Mouse (Mus musculus): ENCODE measurements around the gene Zfp622.
"Not testable (repeated sequence)": the region's sequence is repeated elsewhere in the genome, so short reads cannot be mapped to it uniquely, and the experiment has no call there.

The Zfp622 gene

GRCm38 (mm10) chr15:25956422-25957117, 27.6 kb upstream of the Zfp622 start:
- CTCF ChIA-PET, result interaction anchor here in 1 of 4 experiments (0.9 kb wide), 1 partner anchor 151 kb away, joined by 3 read pairs; no protein-coding TSS in a partner anchor
- POLR2A ChIA-PET, result no interaction called here

- ChIA-PET POLR2A (no interaction called here), CTCF (interaction anchor here in 1 of 4 experiments (1.7 kb wide), 1 partner anchor 152 kb away, joined by 4 read pairs; no protein-coding TSS in a partner anchor)
Measured at GRCm38 (mm10) chr15:25957651-25958050, 26.5 kb upstream of the Zfp622 start.

- POLR2A ChIA-PET, result interaction anchor here in 2 of 4 experiments (0.5 to 1.3 kb wide), 2 partner anchors 154 to 157 kb away, joined by 3 to 4 read pairs; no protein-coding TSS in a partner anchor
- CTCF ChIA-PET, result interaction anchor here (0.5 to 1.8 kb wide), 10 partner anchors 16 to 1540 kb away, joined by 3 to 13 read pairs (median 4); no protein-coding TSS in a partner anchor
Measured at GRCm38 (mm10) chr15:25959375-25959774, 24.8 kb upstream of the Zfp622 start.

GRCm38 (mm10) chr15:25960231-25960630, 23.9 kb upstream of the Zfp622 start:
- ChIA-PET CTCF (interaction anchor here in 2 of 4 experiments (0.6 to 1.8 kb wide), 6 partner anchors 17 to 224 kb away, joined by 3 to 13 read pairs (median 8); no protein-coding TSS in a partner anchor), POLR2A (interaction anchor here in 1 of 4 experiments (1.3 kb wide), 1 partner anchor 157 kb away, joined by 3 read pairs; no protein-coding TSS in a partner anchor)

GRCm38 (mm10) chr15:25966220-25966774, 17.9 kb upstream of the Zfp622 start:
- CTCF ChIA-PET, result no interaction called here

GRCm38 (mm10) chr15:25971596-25971995, 12.6 kb upstream of the Zfp622 start:
- ChIA-PET CTCF (no interaction called here), POLR2A (interaction anchor here in 3 of 4 experiments (0.7 to 2.1 kb wide), 3 partner anchors 13 to 480 kb away, joined by 3 to 10 read pairs (median 3); partner anchors contain the start of gene Zfp622 (in 1 of the 3))

More at GRCm38 (mm10) chr15:25966220-25966774, 17.9 kb upstream of the Zfp622 start:
- POLR2A ChIA-PET, result no interaction called here

- ChIA-PET CTCF (interaction anchor here in 1 of 4 experiments (0.7 kb wide), 1 partner anchor 1353 kb away, joined by 3 read pairs; no protein-coding TSS in a partner anchor), POLR2A (interaction anchor here in 1 of 4 experiments (2.1 kb wide), 1 partner anchor 11 kb away, joined by 10 read pairs; the partner anchor contains the start of gene Zfp622)
Measured at GRCm38 (mm10) chr15:25972758-25973157, 11.4 kb upstream of the Zfp622 start.

- ChIA-PET POLR2A (no interaction called here), CTCF (no interaction called here)
Measured at GRCm38 (mm10) chr15:25974352-25974751, 9.8 kb upstream of the Zfp622 start.

- POLR2A ChIA-PET, result interaction anchor here in 3 of 4 experiments (0.7 to 1.7 kb wide), 5 partner anchors 9 to 134 kb away, joined by 3 to 5 read pairs (median 4); partner anchors contain the start of gene Zfp622 (in 2 of the 3)
- CTCF ChIA-PET, result no interaction called here
Measured at GRCm38 (mm10) chr15:25975810-25976209, 8.4 kb upstream of the Zfp622 start.

GRCm38 (mm10) chr15:25983614-25984013, 552 bp upstream of the Zfp622 start:
- CTCF ChIA-PET, result interaction anchor here in 3 of 4 experiments (1.2 to 1.5 kb wide), 4 partner anchors 10 to 178 kb away, joined by 4 to 10 read pairs (median 8); no protein-coding TSS in a partner anchor
- POLR2A ChIA-PET, result interaction anchor here (0.7 to 5.1 kb wide), 41 partner anchors 7 to 609 kb away, joined by 3 to 66 read pairs (median 5); partner anchors contain the start of genes Myo10 (in 2 of the 4), Basp1 (in 1 of the 4) and Retreg1 (in 1 of the 4)

- ChIA-PET CTCF (interaction anchor here (0.6 to 1.5 kb wide), 8 partner anchors 8 to 1838 kb away, joined by 3 to 10 read pairs (median 4); no protein-coding TSS in a partner anchor), POLR2A (interaction anchor here in 3 of 4 experiments (0.8 to 5.1 kb wide), 42 partner anchors 8 to 571 kb away, joined by 3 to 66 read pairs (median 5); partner anchors contain the start of genes Myo10 (in 3 of the 3), Basp1 (in 1 of the 3) and Retreg1 (in 1 of the 3))
Measured at GRCm38 (mm10) chr15:25984734-25985492, 747 bp downstream of the Zfp622 start.

GRCm38 (mm10) chr15:25992992-25993727, 9.0 kb downstream of the Zfp622 start:
- ChIA-PET CTCF (interaction anchor here (0.5 to 2.1 kb wide), 11 partner anchors 9 to 313 kb away, joined by 3 to 10 read pairs (median 4); partner anchors contain the start of gene Zfp622 (in 3 of the 4)), POLR2A (interaction anchor here in 3 of 4 experiments (1.0 to 8.6 kb wide), 4 partner anchors 8 to 60 kb away, joined by 3 to 66 read pairs (median 10); partner anchors contain the start of gene Zfp622 (in 3 of the 3))

GRCm38 (mm10) chr15:25995521-25995920, 11.4 kb downstream of the Zfp622 start:
- ChIA-PET CTCF (interaction anchor here in 2 of 4 experiments (0.5 to 1.2 kb wide), 2 partner anchors 190 to 345 kb away, joined by 3 to 7 read pairs; no protein-coding TSS in a partner anchor), POLR2A (interaction anchor here in 3 of 4 experiments (0.8 to 8.6 kb wide), 3 partner anchors 10 to 12 kb away, joined by 4 to 66 read pairs (median 17); partner anchors contain the start of gene Zfp622 (in 3 of the 3))

GRCm38 (mm10) chr15:25999545-25999944, 15.4 kb downstream of the Zfp622 start:
- POLR2A ChIA-PET, result interaction anchor here in 2 of 4 experiments (0.6 to 8.6 kb wide), 2 partner anchors 14 to 247 kb away, joined by 5 to 66 read pairs; partner anchors contain the start of gene Zfp622 (in 1 of the 2)
- CTCF ChIA-PET, result not testable (repeated sequence)

GRCm38 (mm10) chr15:26008621-26009020, 24.5 kb downstream of the Zfp622 start:
- ChIA-PET CTCF (no interaction called here), POLR2A (interaction anchor here in 1 of 4 experiments (0.8 kb wide), 1 partner anchor 1296 kb away, joined by 3 read pairs; no protein-coding TSS in a partner anchor)

GRCm38 (mm10) chr15:26012891-26013290, 28.7 kb downstream of the Zfp622 start:
- ChIA-PET POLR2A (interaction anchor here in 1 of 4 experiments (1.3 kb wide), 1 partner anchor 9 kb away, joined by 3 read pairs; no protein-coding TSS in a partner anchor), CTCF (no interaction called here)

Measured in embryonic stem cell, embryonic (primary cell).